Mouse (Mus musculus): ENCODE measurements around the gene Mmab.

The Mmab gene

DNA sequence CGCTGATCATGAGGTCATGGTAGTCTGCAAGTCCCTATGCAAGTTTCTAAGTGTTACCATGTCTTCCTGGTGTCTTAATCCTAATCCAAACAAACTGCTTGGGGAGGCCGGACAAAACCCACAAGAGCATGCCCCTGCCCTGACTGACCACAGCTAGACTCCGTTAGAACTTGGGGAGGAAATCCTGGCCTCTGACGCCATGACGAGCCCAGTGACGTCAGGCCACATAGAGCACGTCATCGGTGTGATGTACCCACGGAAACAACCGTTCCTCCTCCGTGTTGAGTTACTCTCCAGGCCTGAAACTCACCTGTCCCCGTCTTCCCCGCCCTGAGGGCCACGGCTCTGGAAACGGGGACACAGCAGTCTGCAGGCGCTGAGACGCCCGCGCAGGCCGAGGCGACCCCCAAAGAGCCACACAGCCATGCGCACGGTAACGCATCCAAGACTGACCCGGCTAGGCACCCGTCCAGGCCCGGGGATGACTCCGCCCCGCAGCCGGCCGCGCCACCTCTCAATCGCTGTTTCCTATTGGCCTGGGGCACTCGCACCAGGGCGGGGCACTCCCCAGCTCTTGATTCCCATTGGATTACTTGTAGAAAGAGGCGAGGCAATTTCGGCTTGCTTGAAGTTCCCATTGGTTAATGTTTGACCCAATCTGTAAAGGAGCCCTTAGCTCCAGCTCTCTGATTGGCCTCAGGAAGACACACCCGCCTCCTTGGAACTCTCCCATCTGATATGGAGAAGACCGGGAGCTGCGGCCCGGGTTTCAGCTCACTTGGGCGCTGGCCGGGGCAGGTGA lies at the start of gene Mmab, which contains the start of gene Mvk:
Mmab (minus strand) TSS at position 495 of the 802 bp plus-strand sequence.
Mvk (plus strand) TSS at position 704 of the 802 bp plus-strand sequence.
- DNase-seq (ENCODE audit: low spot score in 2 of 2), result peak; percentile 99

DNA sequence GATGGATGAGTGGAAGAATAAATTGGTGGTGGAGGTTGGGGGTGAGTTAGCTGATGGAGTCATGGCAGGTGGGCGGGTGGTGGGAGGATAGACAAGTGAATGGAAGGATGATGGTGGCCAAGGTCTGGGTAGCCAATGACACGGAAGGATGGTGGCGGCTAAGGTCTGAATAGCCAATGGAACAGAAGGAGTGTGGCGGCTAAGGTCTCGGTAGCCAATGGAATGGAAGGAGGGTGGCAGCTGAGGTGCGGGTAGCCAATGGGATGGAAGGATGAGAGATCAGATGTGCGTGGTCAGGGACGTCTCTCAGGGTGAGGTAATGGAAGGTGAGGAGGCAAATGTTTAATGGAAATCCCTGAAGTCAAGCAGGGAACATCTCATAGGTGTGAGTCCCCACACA lies 46.4 kb upstream of the Mmab start:
- DNase-seq (ENCODE audit: low spot score in 2 of 2), result no peak

- no peak for DNase-seq (ENCODE audit: low spot score in 2 of 2)
These were observed 45.7 kb upstream of the Mmab start for GRCm38 (mm10) chr5:114489570-114489969.

DNA sequence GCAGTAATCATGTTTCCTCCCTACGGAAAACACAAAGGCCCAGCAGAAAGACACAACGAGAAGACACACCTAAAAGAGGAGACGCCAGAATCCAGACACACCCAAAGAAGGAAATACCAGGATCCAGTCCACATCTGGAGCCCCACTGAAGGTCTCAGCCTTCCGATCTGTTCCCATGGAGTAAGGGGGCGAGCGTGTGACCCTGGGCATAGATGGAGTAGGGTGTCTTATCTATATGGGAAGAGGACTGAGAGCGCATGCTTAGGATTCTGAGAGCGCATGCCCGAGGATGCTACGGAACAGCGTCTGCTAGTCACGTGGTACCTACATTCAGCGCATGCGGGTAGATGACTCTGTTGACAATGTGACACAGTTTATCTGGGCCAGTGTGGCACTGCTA lies 41.8 kb upstream of the Mmab start:
- DNase-seq (ENCODE audit: low spot score in 2 of 2), result no peak

- no peak for DNase-seq (ENCODE audit: low spot score in 2 of 2)
These were observed 38.7 kb upstream of the Mmab start for GRCm38 (mm10) chr5:114482587-114483011.

DNA sequence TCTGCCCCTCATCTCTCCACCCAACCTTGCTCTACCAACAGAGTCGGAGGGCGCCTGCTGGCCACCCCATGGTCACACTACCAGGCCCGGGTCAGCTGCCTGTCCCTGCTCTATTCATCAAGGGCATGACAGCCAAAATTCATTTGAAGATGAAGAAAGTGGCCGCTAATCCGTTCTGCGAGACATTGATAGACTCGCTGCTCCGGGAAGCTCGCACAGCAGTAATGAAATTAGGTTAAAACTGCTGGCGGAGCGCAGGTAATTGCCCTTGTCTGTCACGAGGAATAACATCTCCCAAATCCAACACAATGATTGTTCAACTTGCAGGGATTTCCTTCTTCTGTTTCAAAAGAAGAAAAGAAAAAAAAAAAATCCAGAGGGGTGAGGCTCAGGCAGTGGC lies 34.4 kb upstream of the Mmab start:
- DNase-seq (ENCODE audit: low spot score in 2 of 2), result no peak

DNA sequence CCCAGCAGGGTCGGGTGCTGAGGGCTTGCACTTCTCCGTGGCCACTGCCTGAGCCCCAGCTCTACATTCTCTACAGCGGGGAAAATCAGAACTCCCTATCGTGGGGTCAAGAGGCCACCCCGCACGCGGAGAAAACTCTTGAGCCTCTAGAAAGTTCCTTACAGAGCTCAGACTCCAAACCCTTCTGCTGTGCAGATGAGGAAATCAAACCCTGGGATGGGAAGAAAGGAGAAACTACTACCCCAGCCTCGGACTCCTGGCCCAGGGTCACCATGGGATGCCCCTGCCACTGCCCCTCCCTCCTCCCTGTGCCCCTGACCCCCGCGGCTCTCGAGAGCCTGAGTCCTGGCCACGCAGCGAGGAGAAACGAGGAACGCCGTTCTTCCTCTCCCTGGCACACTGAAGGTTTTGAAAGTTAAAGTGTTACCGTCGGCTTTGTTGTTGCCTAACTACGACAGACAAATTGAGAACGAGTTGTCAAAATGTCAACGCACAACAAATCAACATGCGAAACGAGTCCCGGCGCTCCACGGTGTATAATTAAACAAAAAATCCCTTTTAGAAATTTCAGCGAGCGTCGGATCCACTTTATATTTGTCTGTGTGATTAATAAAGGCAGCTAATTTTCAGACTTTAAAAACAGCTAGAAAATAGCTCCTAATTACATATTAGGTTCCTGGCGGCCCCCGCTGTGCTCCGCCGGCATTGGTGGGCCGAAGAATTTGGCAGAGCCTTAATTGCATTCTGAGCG lies 31.1 kb upstream of the Mmab start:
- DNase-seq (ENCODE audit: low spot score in 2 of 2), result no peak

DNA sequence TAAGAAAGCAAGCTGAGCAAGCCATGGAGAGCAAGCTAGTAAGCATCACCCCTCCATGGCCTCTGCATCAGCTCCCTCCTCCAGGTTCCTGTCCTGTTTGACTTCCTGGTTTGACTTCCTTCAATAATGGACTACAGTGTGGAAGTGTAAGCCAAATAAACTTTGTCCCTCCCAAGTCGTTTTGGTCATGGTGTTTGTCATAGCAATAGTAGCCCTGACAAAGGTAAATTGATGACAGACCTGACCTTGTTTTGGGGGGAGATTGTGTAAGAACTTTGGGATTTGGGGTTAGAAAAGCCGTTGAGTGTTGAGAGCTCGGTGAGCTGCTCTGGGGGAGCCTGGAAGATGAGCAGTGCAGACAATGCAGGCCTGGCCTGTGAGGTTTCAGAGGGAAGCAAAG lies 26.5 kb upstream of the Mmab start:
- no peak for DNase-seq (ENCODE audit: low spot score in 2 of 2)

DNA sequence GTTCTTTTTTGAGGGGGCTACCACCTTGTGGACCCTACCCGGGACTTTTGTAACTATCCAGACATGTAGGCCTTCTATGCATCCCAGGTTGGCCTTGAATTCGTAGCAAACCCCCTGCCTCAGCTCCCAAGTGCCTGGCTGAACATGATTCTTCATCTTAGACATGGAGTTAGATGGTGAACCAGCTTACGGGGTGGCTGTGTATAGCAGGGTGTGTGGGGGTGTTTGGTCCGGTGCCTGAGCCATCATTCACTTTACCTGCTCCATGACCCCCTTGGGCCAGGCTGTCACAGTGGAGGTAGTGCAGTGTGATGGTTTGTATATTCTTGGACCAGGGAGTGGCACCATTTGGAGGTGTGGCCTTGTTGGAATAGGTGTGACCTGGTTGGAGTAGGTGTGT lies 24.1 kb upstream of the Mmab start:
- no peak for DNase-seq (ENCODE audit: low spot score in 2 of 2)

DNA sequence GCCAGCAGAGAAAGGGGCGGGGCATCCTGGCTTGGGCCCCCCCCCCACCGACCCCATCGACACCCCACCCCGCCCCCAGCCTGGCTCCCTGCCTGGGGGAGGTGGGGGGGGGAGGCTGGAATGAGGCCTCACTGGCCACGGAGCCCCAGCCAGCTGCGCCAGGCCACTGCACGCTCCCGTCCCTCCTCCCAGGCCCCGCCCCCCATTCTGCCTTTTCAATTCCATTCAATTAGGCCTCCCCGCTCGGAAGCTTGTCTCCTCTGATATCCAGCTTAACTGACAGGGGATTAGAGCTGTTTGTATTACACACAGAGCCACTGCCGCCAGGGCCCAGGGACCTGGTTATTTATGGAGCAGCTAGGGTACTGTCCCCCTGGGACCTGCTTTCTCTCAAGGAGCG lies 23.6 kb upstream of the Mmab start:
- DNase-seq (ENCODE audit: low spot score in 2 of 2), result peak in 1 of 2 experiments; percentile 33

DNA sequence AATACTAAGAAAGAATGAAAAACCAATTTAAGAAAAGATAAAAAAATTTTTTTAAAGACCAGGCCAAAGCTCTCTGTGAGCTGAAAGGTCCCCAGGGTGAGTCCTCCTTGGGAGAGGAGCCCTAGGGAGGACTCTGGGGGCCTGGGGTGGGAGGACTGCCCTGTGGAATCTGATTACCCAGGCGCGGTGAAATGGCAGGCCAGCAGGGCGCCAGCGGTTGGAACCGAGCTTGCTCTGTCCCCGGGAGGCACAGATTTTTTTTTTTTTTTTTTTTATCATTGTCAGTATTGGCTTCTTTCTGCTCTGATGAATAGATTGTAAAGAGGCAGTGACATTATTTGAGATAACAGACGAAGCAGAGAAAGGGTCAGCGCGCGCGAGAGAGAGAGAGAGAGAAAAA lies 23.2 kb upstream of the Mmab start:
- DNase-seq (ENCODE audit: low spot score in 2 of 2), result no peak

- DNase-seq (ENCODE audit: low spot score in 2 of 2), result no peak
These were observed 21.8 kb upstream of the Mmab start for GRCm38 (mm10) chr5:114465641-114466040.

- no peak for DNase-seq (ENCODE audit: low spot score in 2 of 2)
These were observed 20.7 kb upstream of the Mmab start for GRCm38 (mm10) chr5:114464561-114464960.

- DNase-seq (ENCODE audit: low spot score in 2 of 2), result no peak
These were observed 18.5 kb upstream of the Mmab start for GRCm38 (mm10) chr5:114462067-114463040.

- peak; percentile 59 to 73 for DNase-seq (ENCODE audit: low spot score in 2 of 2)
These were observed 17.4 kb upstream of the Mmab start for GRCm38 (mm10) chr5:114461238-114461637.

DNA sequence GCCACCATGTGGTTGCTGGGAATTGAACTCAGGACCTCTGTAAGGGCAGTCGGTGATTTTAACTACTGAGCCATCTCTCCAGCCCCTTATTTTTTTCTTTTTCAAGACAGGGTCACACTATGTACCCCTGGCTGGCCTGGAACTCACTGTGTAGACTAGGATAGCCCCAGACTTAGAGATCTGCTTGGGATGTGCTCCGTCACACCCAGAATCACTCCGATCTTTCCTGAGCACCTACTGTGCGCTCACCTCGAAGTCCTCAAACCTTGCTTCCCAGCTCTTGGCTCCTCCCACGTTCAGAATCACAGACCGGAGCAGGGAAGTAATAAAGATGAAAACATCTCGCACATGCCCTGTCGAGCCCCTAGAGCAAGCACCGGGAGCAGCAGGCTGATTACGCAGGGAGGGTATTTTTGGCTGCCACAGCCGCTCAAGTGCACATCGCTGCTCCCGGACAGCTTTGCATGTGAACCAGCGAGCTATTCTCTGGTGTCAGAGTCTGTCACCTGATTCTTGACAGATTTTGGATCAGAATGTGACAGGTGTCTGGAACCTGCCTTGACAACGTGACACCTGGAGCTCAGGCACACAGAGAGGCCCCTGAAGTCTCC lies 13.2 kb upstream of the Mmab start:
- no peak for DNase-seq (ENCODE audit: low spot score in 2 of 2)

DNA sequence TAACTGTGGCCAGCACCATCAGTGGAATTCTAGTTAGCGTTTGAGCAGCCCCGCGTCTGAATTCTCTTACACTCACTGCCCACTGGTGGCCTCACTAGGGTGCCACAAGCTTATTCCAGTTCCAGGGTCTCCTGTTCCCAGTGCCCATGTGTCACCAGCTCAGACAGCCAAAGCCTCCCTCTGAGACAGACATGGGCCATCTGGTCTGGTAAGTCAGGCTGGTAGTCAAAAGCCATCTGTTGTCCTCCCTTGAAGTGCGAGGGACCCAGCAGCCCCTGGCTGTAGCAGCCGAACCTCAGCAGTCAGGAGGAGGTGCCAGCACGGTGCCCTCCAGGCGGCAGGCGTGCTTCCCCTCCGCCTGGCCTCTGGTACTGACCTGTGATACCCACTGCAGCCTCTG lies 12.4 kb upstream of the Mmab start:
- no peak for DNase-seq (ENCODE audit: low spot score in 2 of 2)

- no peak for DNase-seq (ENCODE audit: low spot score in 2 of 2)
These were observed 5.2 kb upstream of the Mmab start for GRCm38 (mm10) chr5:114449011-114449410.

DNA sequence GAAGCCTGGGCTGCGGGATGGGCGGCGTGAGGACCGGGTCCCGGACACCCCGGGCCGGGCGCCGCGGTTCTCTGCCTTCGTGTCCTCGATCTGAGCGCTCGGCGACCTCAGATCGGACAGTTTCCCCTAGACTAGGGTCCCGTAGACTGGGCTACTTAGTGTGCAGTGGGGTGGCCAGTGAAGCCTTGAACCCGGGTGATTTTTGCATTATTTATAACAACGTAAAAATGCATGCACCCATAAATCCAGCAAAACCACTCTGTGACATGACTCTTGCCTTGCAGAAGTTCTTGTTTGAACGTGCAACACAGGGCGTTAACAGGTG lies 470 bp upstream of the Mmab start:
- no peak for DNase-seq (ENCODE audit: low spot score in 2 of 2)

- DNase-seq (ENCODE audit: low spot score in 2 of 2), result no peak
These were observed 8.3 kb downstream of the Mmab start for GRCm38 (mm10) chr5:114435588-114435987.

DNA sequence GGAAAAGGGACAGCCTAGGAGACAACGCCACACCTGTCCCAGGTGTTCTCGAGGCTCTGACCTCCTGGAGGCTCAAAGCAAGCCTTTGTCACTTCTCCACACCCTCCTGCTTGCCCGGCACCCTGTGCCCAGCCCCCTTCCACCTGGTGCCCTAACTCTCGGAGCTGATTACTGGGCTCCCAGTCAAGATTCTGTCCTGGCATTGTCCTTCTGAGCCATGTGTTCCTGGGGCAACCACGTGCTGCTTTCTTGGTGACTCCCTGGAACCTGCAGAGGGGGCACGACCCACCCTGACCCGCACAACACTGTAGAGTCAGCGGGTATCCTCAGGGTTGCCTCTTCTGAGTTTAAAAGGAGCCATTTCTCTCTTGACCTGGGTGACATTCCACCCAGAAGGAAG lies 9.5 kb downstream of the Mmab start:
- DNase-seq (ENCODE audit: low spot score in 2 of 2), result no peak

GRCm38 (mm10) chr5:114429781-114430180 lies 14.1 kb downstream of the Mmab start:
- DNase-seq (ENCODE audit: low spot score in 2 of 2), result no peak

Data from frontal cortex, postnatal 14 days (tissue).